Mouse (Mus musculus): Measurements from ENCODE around the gene Ppp1r10. TPM values are rescaled to one million over a fixed set of nuclear protein-coding genes. Genes with fewer than 3 reads are reported as not detected.
"Not testable (repeated sequence)": the region's sequence is repeated elsewhere in the genome, so short reads cannot be mapped to it uniquely, and the experiment has no call there.

Ppp1r10 gene
- polyA plus RNA-seq, 1 experiment from 2014 or later: 35.0 TPM

GRCm38 (mm10) chr17:35920384-35920783, 4.2 kb downstream of the Ppp1r10 start:
- Histone ChIP-seq H3K9ac (no peak overlapping the region), H3K4me3 (no peak overlapping the region), H3K27ac (peak overlapping the region; percentile 96), H3K9me3 (no peaks in the 10 kb centered on the region), H3K27me3 (no peaks in the 10 kb centered on the region), H3K4me2 (no peak overlapping the region), H3K4me1 (peaks cover 18% of the 10 kb centered on the region), H3K36me3 (peaks cover 25% of the 10 kb centered on the region)
- no peak for ATAC-seq (ENCODE audit: insufficient number of reproducible peaks, low FRiP score, low TSS enrichment, low read depth)
- WGBS: 88% methylated on average over 1 of the region's 1 CpGs

GRCm38 (mm10) chr17:35920862-35921562, 4.8 kb downstream of the Ppp1r10 start:
- H3K4me1 ChIP-seq: peaks cover 15% of the 10 kb centered on the region
- H3K27me3 ChIP-seq: no peaks in the 10 kb centered on the region
- peak overlapping the region; percentile 96 for H3K27ac ChIP-seq
- H3K36me3 ChIP-seq: peaks cover 28% of the 10 kb centered on the region
- H3K9me3 ChIP-seq: no peaks in the 10 kb centered on the region
- no peak overlapping the region for H3K4me2 ChIP-seq
- ATAC-seq (ENCODE audit: insufficient number of reproducible peaks, low FRiP score, low TSS enrichment, low read depth): no peak
- H3K9ac ChIP-seq: no peak overlapping the region
- no peak overlapping the region for H3K4me3 ChIP-seq
- 74% methylated on average over 5 of the region's 5 CpGs for WGBS

GRCm38 (mm10) chr17:35921710-35922109, 5.5 kb downstream of the Ppp1r10 start:
- ATAC-seq (ENCODE audit: insufficient number of reproducible peaks, low FRiP score, low TSS enrichment, low read depth): no peak
- H3K4me3 ChIP-seq: no peak overlapping the region
- H3K4me1 ChIP-seq: peaks cover 15% of the 10 kb centered on the region
- H3K27ac ChIP-seq: no peak overlapping the region
- WGBS: 63% methylated on average over 4 of the region's 4 CpGs
- H3K9me3 ChIP-seq: no peaks in the 10 kb centered on the region
- peaks cover 35% of the 10 kb centered on the region for H3K36me3 ChIP-seq
- no peak overlapping the region for H3K9ac ChIP-seq
- no peak overlapping the region for H3K4me2 ChIP-seq
- H3K27me3 ChIP-seq: no peaks in the 10 kb centered on the region

GRCm38 (mm10) chr17:35922566-35922965, 6.3 kb downstream of the Ppp1r10 start:
- 82% methylated on average over 3 of the region's 3 CpGs for WGBS

GRCm38 (mm10) chr17:35923281-35923680, 7.0 kb downstream of the Ppp1r10 start:
- H3K4me2 ChIP-seq: no peak overlapping the region

More at GRCm38 (mm10) chr17:35922566-35922965, 6.3 kb downstream of the Ppp1r10 start:
- H3K4me1 ChIP-seq: peaks cover 15% of the 10 kb centered on the region
- H3K27me3 ChIP-seq: no peaks in the 10 kb centered on the region
- H3K9ac ChIP-seq: no peak overlapping the region
- H3K4me2 ChIP-seq: no peak overlapping the region
- no peak overlapping the region for H3K4me3 ChIP-seq
- H3K9me3 ChIP-seq: no peaks in the 10 kb centered on the region
- no peak for ATAC-seq (ENCODE audit: insufficient number of reproducible peaks, low FRiP score, low TSS enrichment, low read depth)
- 0 out of 2 replicates have a peak overlapping the region, but pooled peaks have one; percentile 24 for H3K27ac ChIP-seq
- H3K36me3 ChIP-seq: peaks cover 41% of the 10 kb centered on the region

GRCm38 (mm10) chr17:35927471-35927870, 11.2 kb downstream of the Ppp1r10 start:
- 71% methylated on average over 1 of the region's 1 CpGs for WGBS
- Histone ChIP-seq H3K36me3 (peaks cover 77% of the 10 kb centered on the region), H3K27me3 (no peaks in the 10 kb centered on the region), H3K27ac (no peak overlapping the region), H3K4me2 (no peak overlapping the region), H3K4me3 (no peak overlapping the region), H3K4me1 (no peaks in the 10 kb centered on the region), H3K9me3 (no peaks in the 10 kb centered on the region), H3K9ac (no peak overlapping the region)
- ATAC-seq (ENCODE audit: insufficient number of reproducible peaks, low FRiP score, low TSS enrichment, low read depth): no peak

More at GRCm38 (mm10) chr17:35923281-35923680, 7.0 kb downstream of the Ppp1r10 start:
- Histone ChIP-seq H3K27me3 (no peaks in the 10 kb centered on the region), H3K36me3 (peaks cover 48% of the 10 kb centered on the region), H3K27ac (no peak overlapping the region), H3K4me3 (no peak overlapping the region), H3K9me3 (no peaks in the 10 kb centered on the region), H3K4me1 (peaks cover 15% of the 10 kb centered on the region), H3K9ac (no peak overlapping the region)
- no peak for ATAC-seq (ENCODE audit: insufficient number of reproducible peaks, low FRiP score, low TSS enrichment, low read depth)
- WGBS: 84% methylated on average over 4 of the region's 4 CpGs

GRCm38 (mm10) chr17:35929534-35929933, 13.3 kb downstream of the Ppp1r10 start:
- WGBS: 96% methylated on average over 2 of the region's 2 CpGs
- no peak for ATAC-seq (ENCODE audit: insufficient number of reproducible peaks, low FRiP score, low TSS enrichment, low read depth)
- no peak overlapping the region for H3K4me2 ChIP-seq
- H3K9ac ChIP-seq: no peak overlapping the region
- peaks cover 60% of the 10 kb centered on the region for H3K36me3 ChIP-seq
- no peaks in the 10 kb centered on the region for H3K4me1 ChIP-seq
- no peaks in the 10 kb centered on the region for H3K9me3 ChIP-seq
- no peak overlapping the region for H3K4me3 ChIP-seq
- H3K27ac ChIP-seq: no peak overlapping the region
- H3K27me3 ChIP-seq: no peaks in the 10 kb centered on the region

GRCm38 (mm10) chr17:35930627-35931026, 14.4 kb downstream of the Ppp1r10 start:
- 99% methylated on average over 12 of the region's 12 CpGs for WGBS
- Histone ChIP-seq H3K9ac (no peak overlapping the region), H3K27me3 (no peaks in the 10 kb centered on the region), H3K36me3 (peaks cover 50% of the 10 kb centered on the region), H3K4me1 (no peaks in the 10 kb centered on the region), H3K9me3 (no peaks in the 10 kb centered on the region), H3K27ac (no peak overlapping the region), H3K4me2 (no peak overlapping the region), H3K4me3 (no peak overlapping the region)
- no peak for ATAC-seq (ENCODE audit: insufficient number of reproducible peaks, low FRiP score, low TSS enrichment, low read depth)

- H3K27me3 ChIP-seq: no peaks in the 10 kb centered on the region
- no peaks in the 10 kb centered on the region for H3K4me1 ChIP-seq
- H3K9ac ChIP-seq: no peak overlapping the region
- H3K4me2 ChIP-seq: no peak overlapping the region
- WGBS: 90% methylated on average over 4 of the region's 4 CpGs
- H3K4me3 ChIP-seq: no peak overlapping the region
- peaks cover 35% of the 10 kb centered on the region for H3K36me3 ChIP-seq
- no peaks in the 10 kb centered on the region for H3K9me3 ChIP-seq
- no peak overlapping the region for H3K27ac ChIP-seq
- no peak for ATAC-seq (ENCODE audit: insufficient number of reproducible peaks, low FRiP score, low TSS enrichment, low read depth)
Measured at GRCm38 (mm10) chr17:35932608-35933007, 16.4 kb downstream of the Ppp1r10 start.

GRCm38 (mm10) chr17:35935763-35936162, 19.5 kb downstream of the Ppp1r10 start:
- H3K27me3 ChIP-seq; H3K4me2 ChIP-seq; ATAC-seq (ENCODE audit: insufficient number of reproducible peaks, low FRiP score, low TSS enrichment, low read depth); H3K36me3 ChIP-seq; H3K4me1 ChIP-seq; H3K4me3 ChIP-seq; H3K9me3 ChIP-seq; H3K27ac ChIP-seq; H3K9ac ChIP-seq: not testable (repeated sequence)
- WGBS: 89% methylated on average over 14 of the region's 14 CpGs

GRCm38 (mm10) chr17:35937700-35938348, 21.6 kb downstream of the Ppp1r10 start:
- H3K9me3 ChIP-seq: no peaks in the 10 kb centered on the region
- no peak overlapping the region for H3K4me2 ChIP-seq
- no peak overlapping the region for H3K4me3 ChIP-seq
- no peak for ATAC-seq (ENCODE audit: insufficient number of reproducible peaks, low FRiP score, low TSS enrichment, low read depth)
- H3K9ac ChIP-seq: no peak overlapping the region
- WGBS: 48% methylated on average over 2 of the region's 2 CpGs
- no peaks in the 10 kb centered on the region for H3K36me3 ChIP-seq
- no peak overlapping the region for H3K27ac ChIP-seq
- no peaks in the 10 kb centered on the region for H3K4me1 ChIP-seq
- H3K27me3 ChIP-seq: no peaks in the 10 kb centered on the region

GRCm38 (mm10) chr17:35939108-35939507, 22.9 kb downstream of the Ppp1r10 start:
- no peak overlapping the region for H3K4me2 ChIP-seq
- H3K27ac ChIP-seq: no peak overlapping the region
- ATAC-seq (ENCODE audit: insufficient number of reproducible peaks, low FRiP score, low TSS enrichment, low read depth): no peak
- no peaks in the 10 kb centered on the region for H3K36me3 ChIP-seq
- H3K27me3 ChIP-seq: no peaks in the 10 kb centered on the region
- H3K4me1 ChIP-seq: no peaks in the 10 kb centered on the region
- H3K9ac ChIP-seq: no peak overlapping the region
- no peaks in the 10 kb centered on the region for H3K9me3 ChIP-seq
- 56% methylated on average over 2 of the region's 2 CpGs for WGBS
- H3K4me3 ChIP-seq: no peak overlapping the region

All from limb, embryonic 15.5 days (tissue).